Mouse (Mus musculus) adrenal gland, adult 8-10 months (tissue): Measurements from ENCODE around the gene Krcc1. TPM values are rescaled to one million over a fixed set of nuclear protein-coding genes. Genes with fewer than 3 reads are reported as not detected.

Experiments
- DNase-seq: peaks from one replicate; pipeline ENCODE4 v3.0.0; 2022
- total RNA-seq, 4 experiments: library from RNA; stranded (reverse); gene quantifications; 2 replicates each; pipeline ENCODE4 v1.2.4; 2022

The Krcc1 gene
- total RNA-seq: 10 to 100 TPM; 57.0 to 69.2 (median 65.6) TPM

- DNase-seq: peak; percentile 97
Measured at GRCm38 (mm10) chr6:71271389-71272315, at the start of gene Krcc1. Gene Krcc1 (plus strand): TSS chr6:71271677.

GRCm38 (mm10) chr6:71224184-71224943 lies 47.1 kb upstream of the Krcc1 start:
- DNase-seq: no peak

GRCm38 (mm10) chr6:71226544-71226943 lies 44.9 kb upstream of the Krcc1 start:
- no peak for DNase-seq

GRCm38 (mm10) chr6:71227157-71227770 lies 44.2 kb upstream of the Krcc1 start:
- DNase-seq: no peak

GRCm38 (mm10) chr6:71235121-71235520 lies 36.4 kb upstream of the Krcc1 start:
- no peak for DNase-seq

GRCm38 (mm10) chr6:71235944-71236343 lies 35.5 kb upstream of the Krcc1 start:
- DNase-seq: no peak

- DNase-seq: no peak
Measured at GRCm38 (mm10) chr6:71236506-71236905, 35.0 kb upstream of the Krcc1 start.

GRCm38 (mm10) chr6:71237031-71237431 lies 34.4 kb upstream of the Krcc1 start:
- no peak for DNase-seq

- no peak for DNase-seq
Measured at GRCm38 (mm10) chr6:71239069-71239750, 32.3 kb upstream of the Krcc1 start.

- DNase-seq: no peak
Measured at GRCm38 (mm10) chr6:71240831-71241230, 30.6 kb upstream of the Krcc1 start.

GRCm38 (mm10) chr6:71242811-71243210 lies 28.7 kb upstream of the Krcc1 start:
- no peak for DNase-seq

- no peak for DNase-seq
Measured at GRCm38 (mm10) chr6:71243258-71243657, 28.2 kb upstream of the Krcc1 start.

GRCm38 (mm10) chr6:71248420-71248819 lies 23.1 kb upstream of the Krcc1 start:
- DNase-seq: no peak

- no peak for DNase-seq
Measured at GRCm38 (mm10) chr6:71249615-71250014, 21.9 kb upstream of the Krcc1 start.

GRCm38 (mm10) chr6:71250951-71251350 lies 20.5 kb upstream of the Krcc1 start:
- no peak for DNase-seq

- DNase-seq: no peak
Measured at GRCm38 (mm10) chr6:71254456-71254855, 17.0 kb upstream of the Krcc1 start.

GRCm38 (mm10) chr6:71256166-71256565 lies 15.3 kb upstream of the Krcc1 start:
- DNase-seq: no peak

GRCm38 (mm10) chr6:71257375-71257774 lies 14.1 kb upstream of the Krcc1 start:
- no peak for DNase-seq

GRCm38 (mm10) chr6:71258562-71258961 lies 12.9 kb upstream of the Krcc1 start:
- no peak for DNase-seq

- no peak for DNase-seq
Measured at GRCm38 (mm10) chr6:71259166-71259565, 12.3 kb upstream of the Krcc1 start.

GRCm38 (mm10) chr6:71260051-71260640 lies 11.3 kb upstream of the Krcc1 start:
- DNase-seq: no peak

- DNase-seq: no peak
Measured at GRCm38 (mm10) chr6:71261060-71261459, 10.4 kb upstream of the Krcc1 start.
